Mouse (Mus musculus) stomach, embryonic 16.5 days (tissue): ENCODE measurements around the gene Clec12a. TPM values are rescaled to one million over a fixed set of nuclear protein-coding genes. Genes with fewer than 3 reads are reported as not detected.

Experiments
- ATAC-seq: fragments of 200-750 bp; cut with Nextera tagmentation; 2 replicates; pipeline ENCODE4 v1.8.0; 2017; ENCODE audit warnings: moderate number of reproducible peaks, moderate TSS enrichment; ENCODE audit not compliant: insufficient read depth, low FRiP score
- H3K27ac ChIP-seq: fragments of 300-500 bp; sonication (generic); 2 replicates; pipeline ENCODE4 v1.5.1; 2014; ENCODE audit warnings: low read length
- H3K27me3 ChIP-seq: fragments of 300-500 bp; sonication (generic); 2 replicates; pipeline ENCODE4 v1.6.1; 2014; ENCODE audit warnings: low read length, control low read depth, mixed read lengths; ENCODE audit not compliant: control insufficient read depth, insufficient read depth
- H3K36me3 ChIP-seq: fragments of 300-500 bp; sonication (generic); 2 replicates; pipeline ENCODE4 v1.6.1; 2014; ENCODE audit warnings: low read length; ENCODE audit not compliant: control insufficient read depth, insufficient read depth
- H3K4me1 ChIP-seq: fragments of 300-500 bp; sonication (generic); 2 replicates; pipeline ENCODE4 v1.6.1; 2014; ENCODE audit warnings: low read length, control low read depth, mixed read lengths; ENCODE audit not compliant: control insufficient read depth, insufficient read depth
- H3K4me2 ChIP-seq: fragments of 300-500 bp; sonication (generic); 2 replicates; pipeline ENCODE4 v1.6.1; 2014; ENCODE audit warnings: low read depth, low read length, mixed read lengths
- H3K4me3 ChIP-seq: fragments of 300-500 bp; sonication (generic); replicated peaks from 2 replicates; pipeline ENCODE4 v1.5.1; 2014; ENCODE audit warnings: mild to moderate bottlenecking, low read length
- H3K9ac ChIP-seq: fragments of 300-500 bp; sonication (generic); 2 replicates; pipeline ENCODE4 v1.6.1; 2014; ENCODE audit warnings: low read length
- H3K9me3 ChIP-seq: fragments of 300-500 bp; sonication (generic); replicated peaks from 2 replicates; pipeline ENCODE4 v1.6.1; 2016; ENCODE audit warnings: low read length, control low read depth; ENCODE audit not compliant: control insufficient read depth
- WGBS: fragments of 180-500 bp; shearing (Covaris S2); extraction: QIAGEN DNeasy Blood & Tissue Kit; methylation state at CpG from one replicate; pipeline ENCODE4 v1.1.7; 2014; 5-methylcytosine and 5-hydroxymethylcytosine counted together
- polyA plus RNA-seq: library from polyadenylated mRNA; unstranded; fragments of >200 nt; fragmentation: Nextera tagmentation; extraction: Ambion mirVana; gene quantifications from 2 replicates; pipeline ENCODE4 v1.2.1, GENCODE M21; 2015

Clec12a gene
- polyA plus RNA-seq, 1 experiment from 2014 or later: 2.0 TPM

DNA sequence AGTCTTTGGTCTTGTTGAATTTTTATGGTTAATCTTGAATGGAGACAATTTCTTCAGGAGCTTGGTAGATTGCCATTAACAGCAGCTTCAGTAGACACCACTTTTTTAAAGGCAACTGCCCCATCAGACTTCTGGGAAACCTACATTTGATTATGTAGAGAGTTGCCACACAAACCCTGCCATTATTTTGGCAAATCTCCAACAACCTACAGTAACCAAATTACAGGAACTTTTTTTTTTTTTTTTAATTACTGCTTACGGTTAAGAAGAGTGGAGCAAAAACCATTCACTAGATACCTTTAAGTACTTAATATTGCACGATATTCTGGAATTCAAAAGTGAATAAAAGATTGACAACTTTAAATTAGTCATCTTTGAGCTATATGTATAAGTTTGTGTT lies 17.0 kb downstream of the Clec12a start:
- 90% methylated on average over 2 of the region's 2 CpGs for WGBS

GRCm38 (mm10) chr6:129363942-129364341 lies 21.5 kb downstream of the Clec12a start:
- H3K4me2 ChIP-seq: no peak overlapping the region
- WGBS: 19% methylated on average over 1 of the region's 1 CpGs

More for the DNA sequence above, 17.0 kb downstream of the Clec12a start:
- no peak overlapping the region for H3K4me2 ChIP-seq
- no peaks in the 10 kb centered on the region for H3K27me3 ChIP-seq
- H3K4me1 ChIP-seq: no peaks in the 10 kb centered on the region
- H3K27ac ChIP-seq: no peak overlapping the region
- H3K36me3 ChIP-seq: no peaks in the 10 kb centered on the region
- no peak overlapping the region for H3K9ac ChIP-seq
- no peak for ATAC-seq
- no peak overlapping the region for H3K4me3 ChIP-seq
- H3K9me3 ChIP-seq: no peaks in the 10 kb centered on the region

DNA sequence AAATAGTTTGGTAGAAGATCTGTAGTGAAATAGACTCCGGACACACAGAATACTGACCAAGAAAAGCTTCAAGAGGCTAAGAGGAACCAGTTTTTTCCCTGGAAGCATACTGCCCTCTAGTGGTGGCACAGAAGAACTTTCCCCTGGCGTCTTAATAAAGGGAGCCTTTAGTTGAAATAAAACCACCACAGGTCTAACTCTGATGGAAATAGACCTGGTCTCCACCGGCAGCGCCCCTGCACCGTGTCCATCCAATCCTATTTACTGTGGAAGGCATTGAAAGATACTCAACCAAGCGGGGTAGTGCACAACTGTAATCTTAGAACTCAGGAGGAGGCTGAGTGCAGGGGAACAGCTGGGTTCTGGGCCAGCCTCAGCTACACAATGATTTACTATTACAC lies 23.5 kb downstream of the Clec12a start:
- no peak for ATAC-seq
- WGBS: 16% methylated on average over 6 of the region's 6 CpGs

More at GRCm38 (mm10) chr6:129363942-129364341, 21.5 kb downstream of the Clec12a start:
- Histone ChIP-seq H3K9me3 (no peaks in the 10 kb centered on the region), H3K4me3 (no peak overlapping the region), H3K27me3 (no peaks in the 10 kb centered on the region), H3K9ac (no peak overlapping the region), H3K27ac (no peak overlapping the region), H3K4me1 (no peaks in the 10 kb centered on the region), H3K36me3 (no peaks in the 10 kb centered on the region)
- ATAC-seq: no peak

GRCm38 (mm10) chr6:129369374-129370132 lies 27.1 kb downstream of the Clec12a start:
- no peaks in the 10 kb centered on the region for H3K36me3 ChIP-seq
- H3K9ac ChIP-seq: no peak overlapping the region
- no peaks in the 10 kb centered on the region for H3K27me3 ChIP-seq
- WGBS: 64% methylated on average over 7 of the region's 7 CpGs
- no peak overlapping the region for H3K4me2 ChIP-seq
- no peaks in the 10 kb centered on the region for H3K4me1 ChIP-seq
- H3K4me3 ChIP-seq: no peak overlapping the region
- no peak for ATAC-seq
- no peaks in the 10 kb centered on the region for H3K9me3 ChIP-seq
- H3K27ac ChIP-seq: no peak overlapping the region

More for the DNA sequence above, 23.5 kb downstream of the Clec12a start:
- H3K9ac ChIP-seq: no peak overlapping the region
- H3K27me3 ChIP-seq: no peaks in the 10 kb centered on the region
- H3K36me3 ChIP-seq: no peaks in the 10 kb centered on the region
- no peaks in the 10 kb centered on the region for H3K9me3 ChIP-seq
- no peak overlapping the region for H3K27ac ChIP-seq
- H3K4me3 ChIP-seq: no peak overlapping the region
- no peaks in the 10 kb centered on the region for H3K4me1 ChIP-seq
- H3K4me2 ChIP-seq: no peak overlapping the region

DNA sequence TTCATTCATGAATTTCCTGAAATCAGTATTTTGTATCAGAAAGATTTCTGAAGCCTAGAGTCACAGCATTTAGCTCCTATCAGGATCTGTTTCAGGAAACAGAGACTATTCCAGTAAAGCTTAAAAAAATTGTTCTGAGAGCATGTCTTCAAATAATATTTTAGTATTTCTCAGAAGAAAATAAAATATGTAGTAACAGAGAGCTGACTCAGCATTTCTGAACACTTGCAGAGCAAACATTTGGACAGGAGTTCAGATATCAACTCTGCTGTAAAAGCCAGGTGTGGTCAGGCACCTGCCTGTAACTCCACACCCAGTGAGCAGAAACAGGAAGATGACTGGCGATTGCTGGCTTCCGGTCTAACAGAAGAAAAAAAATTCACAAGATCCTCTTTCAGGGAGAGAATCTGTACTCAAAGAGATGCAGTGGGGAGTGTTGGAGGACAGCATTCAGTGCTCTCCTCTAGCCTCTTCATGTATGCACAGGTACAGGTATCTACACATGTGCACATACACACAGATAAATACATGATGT lies 32.5 kb downstream of the Clec12a start:
- H3K4me1 ChIP-seq: no peaks in the 10 kb centered on the region
- H3K9ac ChIP-seq: no peak overlapping the region
- no peaks in the 10 kb centered on the region for H3K27me3 ChIP-seq
- no peak overlapping the region for H3K27ac ChIP-seq
- no peaks in the 10 kb centered on the region for H3K36me3 ChIP-seq
- no peak for ATAC-seq
- no peak overlapping the region for H3K4me2 ChIP-seq
- no peak overlapping the region for H3K4me3 ChIP-seq
- WGBS: 43% methylated on average over 2 of the region's 2 CpGs
- no peaks in the 10 kb centered on the region for H3K9me3 ChIP-seq

DNA sequence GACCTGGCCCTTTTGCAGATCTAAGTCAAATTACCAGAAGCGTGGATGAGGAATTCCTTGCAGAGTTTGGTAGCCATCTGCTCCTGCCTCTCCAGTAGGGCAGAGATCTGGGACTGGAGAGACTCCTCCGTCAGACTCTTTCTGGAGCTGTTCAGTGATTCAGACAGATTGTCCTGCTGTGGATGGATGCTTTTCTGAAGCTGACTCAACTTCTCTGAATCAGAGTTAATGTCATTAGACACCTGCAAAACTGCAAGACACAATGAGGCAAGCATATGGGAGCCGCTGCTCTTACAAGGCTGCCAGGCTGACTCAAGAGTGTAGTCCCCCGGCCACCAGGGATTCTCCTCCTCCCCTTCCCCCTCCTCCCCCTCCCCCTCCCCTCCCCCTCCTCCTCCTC lies 38.0 kb downstream of the Clec12a start:
- WGBS: 62% methylated on average over 4 of the region's 4 CpGs

DNA sequence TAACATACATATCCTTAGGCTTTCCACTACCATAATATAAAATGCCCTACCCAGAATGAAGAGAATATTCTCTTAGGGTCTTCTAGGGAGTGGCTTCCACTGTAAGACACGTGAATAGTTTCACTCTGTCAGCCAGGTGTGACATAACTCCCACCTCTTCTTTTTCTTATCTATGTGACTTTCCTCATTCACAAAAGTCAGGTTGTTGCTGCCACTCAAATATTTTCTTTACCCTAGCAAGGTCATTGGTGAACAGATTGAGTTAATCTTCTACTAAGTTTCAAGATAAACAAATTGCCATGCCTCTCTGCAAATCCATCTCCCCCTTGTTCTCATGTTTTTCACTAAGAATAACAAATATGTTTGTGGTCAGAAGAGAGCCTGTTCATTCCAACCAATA lies 39.2 kb downstream of the Clec12a start:
- no peak for ATAC-seq
- no peak overlapping the region for H3K27ac ChIP-seq
- no peak overlapping the region for H3K4me3 ChIP-seq
- no peak overlapping the region for H3K9ac ChIP-seq
- H3K4me2 ChIP-seq: no peak overlapping the region
- H3K4me1 ChIP-seq: peaks cover 4% of the 10 kb centered on the region; the same call in 1 of the 2 replicates
- H3K36me3 ChIP-seq: no peaks in the 10 kb centered on the region
- 33% methylated on average over 1 of the region's 1 CpGs for WGBS
- H3K27me3 ChIP-seq: no peaks in the 10 kb centered on the region
- H3K9me3 ChIP-seq: no peaks in the 10 kb centered on the region

More for the DNA sequence above, 38.0 kb downstream of the Clec12a start:
- no peak for ATAC-seq
- no peaks in the 10 kb centered on the region for H3K9me3 ChIP-seq
- no peak overlapping the region for H3K4me2 ChIP-seq
- no peak overlapping the region for H3K9ac ChIP-seq
- no peaks in the 10 kb centered on the region for H3K4me1 ChIP-seq
- no peak overlapping the region for H3K27ac ChIP-seq
- no peaks in the 10 kb centered on the region for H3K36me3 ChIP-seq
- no peaks in the 10 kb centered on the region for H3K27me3 ChIP-seq
- no peak overlapping the region for H3K4me3 ChIP-seq

DNA sequence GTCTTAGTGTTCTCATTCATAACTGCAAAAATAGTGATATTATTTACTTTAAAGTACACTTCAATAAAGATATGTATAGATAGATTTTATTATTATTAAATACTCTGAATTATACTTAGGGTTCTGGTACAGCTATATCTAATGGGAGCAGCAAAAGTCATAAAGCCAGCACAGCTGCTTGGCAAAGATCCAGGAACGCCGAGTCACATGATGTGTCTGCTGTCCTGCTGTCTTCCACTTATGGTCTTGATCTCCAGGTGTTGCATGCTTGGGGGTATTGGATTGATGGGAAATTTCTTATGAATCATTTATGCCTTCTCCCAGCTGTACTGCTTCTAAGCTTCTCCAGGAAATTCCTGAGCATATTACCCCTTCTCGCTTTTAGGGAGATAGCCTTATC lies 41.0 kb downstream of the Clec12a start:
- 40% methylated on average over 3 of the region's 3 CpGs for WGBS
- Histone ChIP-seq H3K4me3 (no peak overlapping the region), H3K27me3 (no peaks in the 10 kb centered on the region), H3K27ac (no peak overlapping the region), H3K4me2 (no peak overlapping the region), H3K36me3 (no peaks in the 10 kb centered on the region), H3K9ac (no peak overlapping the region), H3K4me1 (peaks cover 4% of the 10 kb centered on the region; the same call in 1 of the 2 replicates), H3K9me3 (no peaks in the 10 kb centered on the region)
- ATAC-seq: no peak

DNA sequence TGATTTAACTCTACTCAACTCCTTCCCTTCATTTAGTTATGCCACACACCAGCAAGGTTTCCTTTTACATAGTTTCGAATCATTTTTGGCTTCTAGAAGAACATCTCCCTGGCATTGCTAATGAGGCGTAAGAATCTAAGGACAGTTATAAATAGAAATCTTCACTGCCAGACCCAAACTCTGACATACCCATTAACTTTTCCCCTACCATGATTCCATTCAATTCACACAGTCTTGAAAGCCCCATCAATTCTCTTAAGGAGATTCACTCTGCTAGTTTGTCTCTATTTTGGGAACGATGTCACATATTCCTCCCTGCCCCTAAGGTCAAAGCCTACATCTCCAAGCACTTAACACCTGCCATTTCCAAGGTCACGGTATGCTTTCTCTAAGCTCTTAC lies 42.5 kb downstream of the Clec12a start:
- no peaks in the 10 kb centered on the region for H3K27me3 ChIP-seq
- H3K9me3 ChIP-seq: no peaks in the 10 kb centered on the region
- H3K27ac ChIP-seq: no peak overlapping the region
- no peak overlapping the region for H3K4me3 ChIP-seq
- H3K4me1 ChIP-seq: peaks cover 4% of the 10 kb centered on the region; the same call in 1 of the 2 replicates
- no peak overlapping the region for H3K4me2 ChIP-seq
- no peaks in the 10 kb centered on the region for H3K36me3 ChIP-seq
- no peak overlapping the region for H3K9ac ChIP-seq
- WGBS: 80% methylated on average over 4 of the region's 4 CpGs
- ATAC-seq: no peak
